Mouse (Mus musculus): ENCODE data around the gene Erich6.

- no peak for TF ChIP-seq CTCF (IDR thresholded peaks at IDR 0.05; ENCODE audit: extremely low read depth, insufficient read length, insufficient replicate concordance, low read depth, low read length)
- no peak for TF ChIP-seq POLR2A (IDR thresholded peaks at IDR 0.05; ENCODE audit: low read depth, low read length)
Observed at GRCm38 (mm10) chr3:58678905-58679304, 41.9 kb upstream of the Erich6 start.
